Mouse (Mus musculus) T-cell, adult 2 months (primary cell): ENCODE results near the gene Gm49366.
A peak's percentile ranks its signal among the peaks of the same experiment; 100 is the strongest.
"Not testable (repeated sequence)": the region's sequence is repeated elsewhere in the genome, so short reads cannot be mapped to it uniquely, and the experiment has no call there.

ENCODE experiments used
- DNase-seq: peaks from one replicate; pipeline ENCODE4 v3.0.0; 2022; ENCODE audit warnings: low spot score

The Gm49366 gene

GRCm38 (mm10) chr12:84038691-84039111 is at the start of gene Gm49366:
Gene Gm49366 (plus strand): TSS chr12:84038935.
- peak; percentile 8 for DNase-seq

- DNase-seq = no peak
These were observed 49.4 kb upstream of the Gm49366 start for GRCm38 (mm10) chr12:83989378-83989777.

- no peak for DNase-seq
These were observed 41.5 kb upstream of the Gm49366 start for GRCm38 (mm10) chr12:83997221-83997620.

- DNase-seq = no peak
These were observed 40.2 kb upstream of the Gm49366 start for GRCm38 (mm10) chr12:83998341-83999107.

GRCm38 (mm10) chr12:83999237-83999636 is 39.5 kb upstream of the Gm49366 start:
- DNase-seq = not testable (repeated sequence)

- DNase-seq = no peak
These were observed 38.3 kb upstream of the Gm49366 start for GRCm38 (mm10) chr12:84000418-84000817.

GRCm38 (mm10) chr12:84003866-84004265 is 34.9 kb upstream of the Gm49366 start:
- DNase-seq = no peak

- no peak for DNase-seq
These were observed 30.5 kb upstream of the Gm49366 start for GRCm38 (mm10) chr12:84008251-84008650.

- DNase-seq = no peak
These were observed 30.0 kb upstream of the Gm49366 start for GRCm38 (mm10) chr12:84008729-84009128.

GRCm38 (mm10) chr12:84009171-84009965 is 29.4 kb upstream of the Gm49366 start, which contains the start of gene Acot1:
Gene Acot1 (plus strand): TSS chr12:84009490.
- DNase-seq = not testable (repeated sequence)

GRCm38 (mm10) chr12:84010201-84010600 is 28.5 kb upstream of the Gm49366 start:
- DNase-seq = no peak

GRCm38 (mm10) chr12:84011251-84012040 is 27.3 kb upstream of the Gm49366 start:
- DNase-seq = no peak

GRCm38 (mm10) chr12:84013130-84013529 is 25.6 kb upstream of the Gm49366 start:
- no peak for DNase-seq

- no peak for DNase-seq
These were observed 25.0 kb upstream of the Gm49366 start for GRCm38 (mm10) chr12:84013701-84014100.

- not testable (repeated sequence) for DNase-seq
These were observed 18.2 kb upstream of the Gm49366 start for GRCm38 (mm10) chr12:84020528-84020927.

- not testable (repeated sequence) for DNase-seq
These were observed 16.5 kb upstream of the Gm49366 start for GRCm38 (mm10) chr12:84022266-84022665.

- no peak for DNase-seq
These were observed 15.5 kb upstream of the Gm49366 start for GRCm38 (mm10) chr12:84023052-84023745.

GRCm38 (mm10) chr12:84025888-84026287 is 12.8 kb upstream of the Gm49366 start:
- DNase-seq = no peak

- DNase-seq = not testable (repeated sequence)
These were observed 10.4 kb upstream of the Gm49366 start for GRCm38 (mm10) chr12:84028328-84028727.

GRCm38 (mm10) chr12:84029043-84029442 is 9.7 kb upstream of the Gm49366 start:
- not testable (repeated sequence) for DNase-seq

- DNase-seq = peak; percentile 75
These were observed 7.9 kb upstream of the Gm49366 start for GRCm38 (mm10) chr12:84030659-84031332.
